Mouse (Mus musculus): ENCODE measurements at regions not wholly inside any gene's neighbourhood (a gene's known extent, or its start where the extent isn't known, plus 50 kb on each side); places are given as distances from the start of the nearest gene placed in this dataset.
A peak's percentile ranks its signal among the peaks of the same experiment; 100 is the strongest.
"Not testable (repeated sequence)": the region's sequence is repeated elsewhere in the genome, so short reads cannot be mapped to it uniquely, and the experiment has no call there.

DNA sequence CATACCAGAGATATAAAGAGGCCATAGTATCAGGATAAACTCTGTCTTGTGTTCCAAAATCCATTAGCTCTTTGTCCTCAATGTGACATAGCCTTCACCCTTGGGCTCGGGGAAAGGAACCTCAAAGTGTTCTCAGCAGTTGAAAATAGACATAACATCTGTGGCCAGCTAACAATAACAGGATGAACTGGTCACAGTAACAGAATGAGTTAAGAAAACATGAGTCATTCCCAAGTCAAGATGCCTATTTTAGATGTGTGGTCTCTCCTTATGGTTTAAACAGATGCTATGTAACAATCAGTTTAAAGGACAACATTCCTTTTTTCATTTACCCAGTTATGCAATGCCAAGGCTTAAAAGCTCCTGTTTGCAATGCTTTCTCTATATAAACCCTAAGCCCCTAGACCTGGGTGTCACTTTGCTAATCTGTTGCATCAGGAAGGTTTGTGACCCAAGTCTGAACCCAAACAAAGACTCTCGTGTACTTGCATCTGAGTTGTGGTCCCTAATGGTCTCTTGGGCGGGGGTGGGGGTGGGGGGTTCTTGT, 920.5 kb upstream of the Dsel start:
- DNase-seq = no peak

DNA sequence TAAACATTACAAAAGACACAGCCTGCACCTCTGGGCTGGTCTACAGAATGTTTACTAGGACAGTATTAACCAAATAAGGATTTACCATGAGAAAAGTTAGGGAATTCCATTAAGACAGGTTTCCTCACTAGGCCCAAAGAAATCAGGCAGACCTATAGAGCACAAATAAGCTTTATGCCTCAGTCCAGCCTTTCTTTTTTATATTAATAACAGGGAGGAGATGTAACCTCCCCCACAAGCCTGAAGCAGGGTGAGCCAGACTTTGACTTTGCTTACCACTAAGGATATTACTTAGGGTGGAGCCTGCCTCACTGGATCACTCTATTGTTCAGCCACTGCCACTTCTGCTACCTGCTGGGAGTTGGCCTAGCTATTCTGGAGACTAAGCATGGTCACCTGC, 915.1 kb upstream of the Dsel start:
- peak; percentile 48 for DNase-seq

- DNase-seq = peak; percentile 30
Measured at GRCm38 (mm10) chr1:112778551-112778950, 913.8 kb upstream of the Dsel start.

DNA sequence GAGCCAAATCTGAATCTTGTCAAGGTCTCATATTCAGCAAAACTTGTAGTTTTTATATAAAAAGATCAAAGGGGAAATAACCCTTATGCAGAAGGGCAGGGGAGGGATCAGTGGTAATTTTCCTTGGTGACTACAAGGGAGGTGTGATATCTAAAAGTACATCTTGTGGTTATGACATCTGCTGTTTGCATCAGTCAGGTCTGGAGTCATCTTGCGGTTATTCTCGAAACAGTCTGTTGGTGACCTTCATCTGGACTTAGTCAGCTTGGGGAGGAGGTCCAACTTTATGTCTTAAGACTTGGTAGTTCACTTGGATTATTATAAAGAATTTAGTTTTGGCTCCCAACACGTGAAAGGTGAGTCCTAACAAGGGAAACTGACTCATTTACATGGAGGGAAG, 885.9 kb upstream of the Dsel start:
- not testable (repeated sequence) for DNase-seq

DNA sequence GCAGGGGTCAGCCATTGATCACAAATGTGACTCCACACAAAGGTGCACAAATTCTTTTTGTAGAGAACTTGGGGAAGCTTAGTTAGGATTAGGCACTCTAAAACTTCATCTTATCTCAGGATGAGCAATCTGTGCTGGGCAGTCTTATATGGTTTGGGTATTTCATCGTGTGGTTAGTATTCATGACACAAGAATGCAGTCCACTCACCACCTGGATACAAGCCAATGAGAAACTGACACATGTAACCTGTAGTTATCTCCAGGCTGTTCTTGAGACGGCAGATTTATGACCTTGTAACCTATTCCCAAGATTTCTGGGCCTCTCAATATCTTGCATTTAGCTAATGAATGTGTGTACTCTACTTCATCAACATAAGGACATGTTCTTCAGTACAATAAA, 883.8 kb upstream of the Dsel start:
- no peak for DNase-seq

DNA sequence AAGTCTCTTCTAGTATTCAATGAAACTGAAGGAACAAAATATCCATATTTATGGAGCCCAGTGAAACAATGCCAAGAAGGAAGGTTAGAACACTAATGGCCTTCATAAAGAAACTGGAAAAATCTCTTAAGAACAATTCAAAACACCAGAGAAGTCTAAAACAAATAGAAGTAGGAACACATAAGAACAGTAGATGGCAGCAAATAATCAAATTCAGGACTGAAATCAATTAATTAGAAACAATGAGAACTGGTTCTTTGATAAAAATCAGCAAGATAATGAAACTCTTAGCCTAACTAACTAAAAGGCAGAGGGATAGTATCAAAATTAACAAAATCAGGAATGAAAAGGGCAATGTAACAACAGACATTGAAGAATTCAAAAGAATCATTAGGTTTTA, 839.2 kb upstream of the Dsel start:
- peak; percentile 7 for DNase-seq

- DNase-seq = no peak
Measured at GRCm38 (mm10) chr1:112658960-112659359, 794.2 kb upstream of the Dsel start.

DNA sequence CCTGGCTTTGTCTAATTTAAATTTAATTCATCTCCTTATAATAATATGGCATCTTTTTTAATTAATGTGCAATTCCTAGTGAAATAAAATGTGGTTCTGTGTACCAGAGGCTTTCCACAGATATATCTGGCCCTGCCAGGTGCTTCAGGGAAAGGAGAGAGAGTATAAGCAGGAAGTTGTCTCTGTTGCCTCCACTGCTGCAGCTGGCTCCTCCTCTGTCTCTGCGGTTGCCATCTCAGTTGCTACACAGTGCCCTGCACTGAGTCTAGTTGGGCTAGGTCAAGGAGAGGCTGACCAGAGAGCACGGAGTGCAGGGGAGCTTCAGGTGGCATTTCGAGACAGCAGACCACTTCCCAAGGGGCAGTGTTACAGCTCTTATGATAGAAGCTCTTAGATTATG, 773.6 kb upstream of the Dsel start:
- DNase-seq = no peak
